Comparison of ENCODE assay signal across 16 mouse cellular contexts in genomic region chrX:11803239-11803638, GRCm38 (mm10).
A peak's percentile ranks its signal among the peaks of the same experiment; 100 is the strongest.
DNase-seq lines count a peak whose midpoint lies in the region; ATAC-seq and TF ChIP-seq lines count a peak whose summit lies in the region.
"Had no signal": no experiment of that assay in that cellular context is flagged by ENCODE, and none has a peak within 500 bp of the region (broad histone marks: within the 10 kb centered on the region; RNA-seq: fewer than 3 reads in every experiment).

No protein-coding gene starts in this region.

- H3K27ac ChIP-seq in hindbrain, embryonic 10.5 days = peak overlapping the region; percentile 70
- no peak overlapping the region for H3K27ac ChIP-seq in hindbrain, embryonic 14.5 days
- H3K27ac ChIP-seq: embryonic facial prominence, embryonic 13.5 days; hindbrain, embryonic 15.5 days; left cerebral cortex, adult 2 months; limb, embryonic 10.5 days; liver, embryonic 14.5 days; neural tube, embryonic 13.5 days had no signal

- peaks cover 94% of the 10 kb centered on the region for H3K27me3 ChIP-seq in hindbrain, embryonic 10.5 days (ENCODE audit: insufficient read depth, poor library complexity, severe bottlenecking)
- H3K27me3 ChIP-seq in hindbrain, embryonic 14.5 days (ENCODE audit: control insufficient read depth, insufficient read depth, low read length) = peaks cover 43% of the 10 kb centered on the region; the same call in 1 of the 2 replicates
- peaks cover 22% of the 10 kb centered on the region for H3K27me3 ChIP-seq in G1E (ENCODE audit: insufficient read depth, low read length)

- H3K9ac ChIP-seq in hindbrain, embryonic 14.5 days = no peak overlapping the region
- H3K9ac ChIP-seq: embryonic facial prominence, embryonic 13.5 days; hindbrain, embryonic 15.5 days; liver, embryonic 14.5 days; neural tube, embryonic 13.5 days had no signal

- H3K4me3 ChIP-seq in hindbrain, embryonic 10.5 days = no peak overlapping the region
- H3K4me3 ChIP-seq in hindbrain, embryonic 14.5 days (replicated peaks; ENCODE audit: low read length) = no peak overlapping the region
- no peak overlapping the region for H3K4me3 ChIP-seq in G1E (ENCODE audit: low read depth, low read length)
- H3K4me3 ChIP-seq: embryonic facial prominence, embryonic 13.5 days; hindbrain, embryonic 15.5 days; left cerebral cortex, adult 2 months; limb, embryonic 10.5 days; neural tube, embryonic 13.5 days had no signal

- peaks cover 53% of the 10 kb centered on the region for H3K4me1 ChIP-seq in hindbrain, embryonic 10.5 days (replicated peaks)
- H3K4me1 ChIP-seq in hindbrain, embryonic 14.5 days (replicated peaks; ENCODE audit: control insufficient read depth, insufficient read depth, low read length) = peaks cover 12% of the 10 kb centered on the region; the same call in 1 of the 2 replicates
- peaks cover 5% of the 10 kb centered on the region; the same call in 1 of the 2 replicates for H3K4me1 ChIP-seq in G1E (ENCODE audit: insufficient read depth, low read depth, low read length)

- WGBS in hindbrain, embryonic 10.5 days = 12% methylated on average over 9 of the region's 9 CpGs
- WGBS in hindbrain, embryonic 14.5 days = 11% methylated on average over 9 of the region's 9 CpGs

- TF ChIP-seq CTCF in G1E (IDR thresholded peaks at IDR 0.05; ENCODE audit: low read depth, low read length) = no peak

- no peaks in the 10 kb centered on the region for H3K9me3 ChIP-seq in hindbrain, embryonic 10.5 days
- H3K9me3 ChIP-seq in hindbrain, embryonic 14.5 days (ENCODE audit: control insufficient read depth, low read length) = no peaks in the 10 kb centered on the region
- no peaks in the 10 kb centered on the region for H3K9me3 ChIP-seq in G1E (replicated peaks)
- H3K9me3 ChIP-seq: embryonic facial prominence, embryonic 13.5 days; hindbrain, embryonic 15.5 days; limb, embryonic 10.5 days; neural tube, embryonic 13.5 days had no signal

- ATAC-seq in hindbrain, embryonic 14.5 days (ENCODE audit: low FRiP score) = no peak
- ATAC-seq in G1E (ENCODE audit: extremely low read depth, insufficient number of reproducible peaks, low FRiP score, poor library complexity, severe bottlenecking) = peak; percentile 34

- no peak for DNase-seq in hindbrain, embryonic 10.5 days (ENCODE audit: low spot score)
- no peak for DNase-seq in hindbrain, embryonic 14.5 days (ENCODE audit: low spot score)
- peak; percentile 17 to 43 for DNase-seq in lung, postnatal 4 days
- DNase-seq in lung, postnatal 10 days = no peak
- DNase-seq in G1E (ENCODE audit: low spot score) = no peak
- DNase-seq in naive thymus-derived CD4-positive, alpha-beta T cell, adult 2 months (ENCODE audit: low read depth) = peak; percentile 8
- DNase-seq in right cerebral cortex, postnatal 36 days (ENCODE audit: low spot score in 2 of 2) = no peak
- DNase-seq: B cell, adult 2 months; kidney, adult 11 months; kidney, postnatal 25 days had no signal

- no peak overlapping the region for H3K4me2 ChIP-seq in hindbrain, embryonic 14.5 days (replicated peaks)
- H3K4me2 ChIP-seq: embryonic facial prominence, embryonic 13.5 days; hindbrain, embryonic 15.5 days; neural tube, embryonic 13.5 days had no signal

- H3K36me3 ChIP-seq in hindbrain, embryonic 10.5 days = no peaks in the 10 kb centered on the region
- no peaks in the 10 kb centered on the region for H3K36me3 ChIP-seq in hindbrain, embryonic 14.5 days (replicated peaks; ENCODE audit: control insufficient read depth, insufficient read depth)
- no peaks in the 10 kb centered on the region for H3K36me3 ChIP-seq in G1E (replicated peaks)
- H3K36me3 ChIP-seq: embryonic facial prominence, embryonic 13.5 days; hindbrain, embryonic 15.5 days; limb, embryonic 10.5 days; neural tube, embryonic 13.5 days had no signal

Comparison
In these comparisons a context has a peak if more than half of its experiments do, and no peak if none do; other contexts are left out.
1. DNase-seq: peak in lung, postnatal 4 days (2 of 2) and naive thymus-derived CD4-positive, alpha-beta T cell, adult 2 months (single experiment); none in hindbrain, embryonic 10.5 days (single experiment), hindbrain, embryonic 14.5 days (single experiment), lung, postnatal 10 days (single experiment), G1E (single experiment) and right cerebral cortex, postnatal 36 days (0 of 2).